Mouse (Mus musculus) natural killer cell, adult 2 months (primary cell): ENCODE results near the gene Ptn.

Experiments
- DNase-seq, 2 experiments: peaks; one replicate each; pipeline ENCODE4 v3.0.0; 2022; ENCODE audit warnings: low spot score in 2 of 2

Gene Ptn

DNA sequence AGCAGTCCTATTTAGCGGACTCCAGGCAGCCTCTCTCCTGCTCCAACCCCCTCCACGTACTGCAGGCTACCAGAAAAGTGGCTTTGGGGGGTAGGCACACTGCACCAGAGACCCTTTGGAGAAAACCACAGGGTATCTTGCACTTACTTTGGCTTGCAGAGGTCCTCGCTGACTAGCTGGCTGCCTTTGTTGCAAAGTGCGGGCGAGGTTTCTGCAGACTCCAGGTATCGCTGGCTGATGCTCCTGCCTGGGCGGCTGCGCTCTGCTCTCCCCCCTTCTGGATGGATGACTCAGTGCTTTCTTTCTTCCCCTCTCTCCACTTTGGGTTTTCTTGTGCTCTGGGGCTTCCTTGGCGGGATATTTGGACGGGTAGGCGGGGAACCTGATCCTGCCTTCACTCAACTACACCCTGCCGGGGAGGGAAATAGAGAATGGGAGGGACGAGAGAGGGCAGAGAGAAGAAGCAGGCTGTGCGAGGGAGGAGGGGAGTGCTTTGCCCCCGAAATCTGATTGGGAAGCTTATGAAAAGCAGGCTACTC lies at the start of gene Ptn:
Gene Ptn, minus strand, starts transcription at position 474 of the 539 bp plus-strand sequence.
- no peak for DNase-seq

DNA sequence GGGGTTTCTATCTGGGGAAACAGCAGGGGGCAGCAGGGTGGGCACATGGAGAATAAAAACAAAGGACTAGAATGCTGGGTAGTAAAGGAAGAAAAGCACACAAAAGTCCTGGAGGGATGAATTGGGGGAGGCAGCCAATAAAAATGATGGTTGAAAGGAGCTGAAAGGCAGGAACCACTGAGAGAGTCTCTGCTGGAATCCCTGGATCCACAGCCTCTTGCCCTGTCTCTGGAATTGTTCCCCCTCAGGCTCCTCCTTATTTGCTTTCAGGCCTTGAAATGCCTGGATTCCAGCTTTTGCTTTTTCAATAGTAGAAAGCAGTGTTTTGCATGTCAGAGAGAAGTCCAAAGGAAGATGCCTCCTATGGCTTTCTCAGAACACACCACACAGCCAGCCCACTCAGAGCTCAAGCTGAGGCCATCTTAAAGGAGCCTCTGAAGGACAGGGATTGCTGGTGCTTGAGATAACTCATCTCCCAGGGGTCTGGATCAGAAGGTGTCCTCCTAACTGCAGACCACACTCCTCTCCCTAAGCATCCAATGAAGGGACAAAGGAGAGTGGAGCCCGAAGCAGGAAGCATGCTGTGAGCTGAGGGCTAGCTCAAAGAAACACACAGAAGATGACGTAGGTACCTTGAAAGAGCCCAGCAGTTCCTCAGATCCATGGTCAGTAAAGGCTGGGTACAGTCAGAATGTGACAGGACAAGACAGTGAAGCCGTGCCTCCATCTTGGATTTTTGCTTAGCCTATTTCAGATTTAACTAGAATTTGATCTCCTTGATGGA lies 48.4 kb upstream of the Ptn start:
- DNase-seq, result no peak

DNA sequence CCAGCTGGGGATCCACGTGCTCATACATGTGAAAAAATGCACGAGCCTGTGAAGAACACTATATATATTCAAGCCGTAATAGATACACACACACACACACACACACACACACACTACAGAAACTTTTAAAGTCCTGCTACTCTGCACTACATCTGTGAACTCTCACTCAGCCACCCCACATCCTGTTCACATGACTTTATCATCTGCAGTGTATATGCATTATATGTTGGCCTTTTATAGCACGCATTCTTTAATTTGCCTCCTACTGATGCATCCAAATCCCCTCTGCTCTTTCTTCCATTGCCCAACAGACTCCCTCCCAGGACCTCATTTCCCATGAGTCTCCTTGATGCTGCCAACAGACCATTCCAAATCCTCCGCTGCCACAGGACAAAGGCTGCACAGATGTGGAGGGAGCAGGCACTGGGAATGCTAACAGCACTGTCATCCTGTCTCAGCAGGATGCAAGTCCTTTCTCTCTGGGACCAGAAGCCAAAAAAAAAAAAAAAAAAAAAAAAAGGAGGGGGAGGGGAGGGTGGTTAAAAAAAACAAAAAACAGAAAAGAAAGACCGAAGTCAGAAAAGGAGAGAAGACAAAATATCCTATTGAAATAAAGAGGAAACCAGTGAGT lies 47.7 kb upstream of the Ptn start:
- DNase-seq, result no peak

DNA sequence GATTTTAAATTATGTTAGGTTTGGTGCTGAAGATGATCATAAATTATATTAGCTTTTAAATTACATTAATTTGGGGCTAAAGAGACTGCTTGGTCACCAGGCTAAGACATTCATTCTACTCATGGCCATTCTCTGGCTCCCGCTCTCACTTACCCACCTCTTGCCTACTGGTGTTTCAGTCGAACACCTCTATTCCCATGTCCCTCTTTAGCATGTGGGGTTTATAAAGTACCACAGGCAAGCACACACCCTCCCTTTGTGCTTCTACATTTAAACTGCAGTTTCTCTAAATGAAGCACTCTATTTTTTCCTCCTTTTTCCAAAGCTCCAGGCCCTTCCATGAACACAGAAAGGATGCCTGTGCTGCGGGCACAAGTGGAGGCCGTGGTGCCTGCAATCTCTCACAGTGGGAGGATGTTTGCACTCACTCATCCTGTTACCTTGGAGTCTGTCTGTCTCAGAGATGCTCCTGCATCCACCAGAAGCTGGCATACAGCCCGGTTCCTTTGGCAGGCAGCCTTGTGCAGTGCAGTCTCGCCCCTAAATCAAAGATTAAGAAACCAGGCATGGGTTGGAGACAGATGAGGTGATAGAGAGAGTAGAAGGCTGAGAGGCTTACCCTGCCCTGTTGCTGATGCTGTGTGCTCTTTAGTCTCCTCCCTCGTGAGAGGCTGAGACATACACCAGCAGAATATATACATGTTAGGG lies 40.6 kb upstream of the Ptn start:
- no peak for DNase-seq

DNA sequence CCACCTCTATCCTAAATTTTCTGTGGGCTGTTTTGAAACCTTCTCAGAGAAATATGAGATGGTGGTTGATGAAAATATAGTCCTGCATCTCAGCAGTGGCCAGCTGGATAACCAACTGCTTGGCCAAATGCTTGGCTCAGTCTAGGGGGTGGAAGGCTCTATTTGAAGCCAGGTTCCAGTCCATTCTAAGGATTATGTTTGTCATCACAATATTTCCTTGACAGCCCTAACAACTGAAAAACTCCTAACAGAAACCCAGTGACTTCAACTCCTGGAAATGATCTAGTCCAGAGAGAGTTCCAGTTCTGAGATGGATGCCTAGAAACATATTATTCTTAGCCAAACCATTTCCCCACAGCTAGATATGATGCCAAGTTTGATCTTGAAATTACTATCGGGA lies 35.3 kb upstream of the Ptn start:
- no peak for DNase-seq

DNA sequence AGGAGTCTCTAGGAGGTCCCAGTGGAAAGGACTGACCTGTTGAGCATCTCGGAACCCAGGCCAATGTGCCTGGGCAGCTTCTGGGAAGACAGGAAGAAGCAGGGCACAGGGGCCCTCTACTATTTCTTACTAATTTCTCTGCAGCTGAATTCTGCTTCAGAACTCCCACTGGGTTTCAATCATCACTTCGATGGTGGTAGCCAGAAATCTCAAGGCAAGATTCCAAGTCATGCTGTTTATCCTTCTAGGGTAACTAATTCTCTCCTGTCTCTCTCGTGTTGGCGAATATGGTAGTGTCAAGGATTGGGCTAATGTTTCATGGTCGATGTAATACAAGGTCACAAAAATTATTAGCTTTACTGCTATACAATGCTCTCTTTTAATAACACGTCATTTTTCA lies 34.2 kb upstream of the Ptn start:
- DNase-seq, result no peak

DNA sequence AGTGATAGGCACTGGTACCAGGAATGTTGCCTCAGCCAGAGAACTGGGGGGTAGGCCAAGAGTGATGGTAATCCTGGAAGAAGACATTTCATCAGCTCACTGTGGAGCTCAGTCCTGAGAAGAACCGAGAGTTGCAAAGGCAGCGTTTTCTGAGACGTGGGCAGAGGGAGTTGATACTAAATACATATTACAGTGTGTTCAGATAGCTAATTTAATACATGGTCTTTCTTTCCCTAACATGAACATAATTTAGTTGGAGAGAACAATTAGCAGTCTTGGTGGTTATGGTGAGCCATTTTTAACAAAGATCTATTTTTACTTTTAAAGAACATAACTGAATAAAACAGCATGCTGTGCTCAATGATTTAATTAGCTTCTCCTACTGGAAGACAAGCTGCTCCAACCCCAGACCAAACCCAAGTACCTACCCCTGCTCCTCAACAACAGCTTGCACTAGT lies 33.0 kb upstream of the Ptn start:
- DNase-seq, result no peak

DNA sequence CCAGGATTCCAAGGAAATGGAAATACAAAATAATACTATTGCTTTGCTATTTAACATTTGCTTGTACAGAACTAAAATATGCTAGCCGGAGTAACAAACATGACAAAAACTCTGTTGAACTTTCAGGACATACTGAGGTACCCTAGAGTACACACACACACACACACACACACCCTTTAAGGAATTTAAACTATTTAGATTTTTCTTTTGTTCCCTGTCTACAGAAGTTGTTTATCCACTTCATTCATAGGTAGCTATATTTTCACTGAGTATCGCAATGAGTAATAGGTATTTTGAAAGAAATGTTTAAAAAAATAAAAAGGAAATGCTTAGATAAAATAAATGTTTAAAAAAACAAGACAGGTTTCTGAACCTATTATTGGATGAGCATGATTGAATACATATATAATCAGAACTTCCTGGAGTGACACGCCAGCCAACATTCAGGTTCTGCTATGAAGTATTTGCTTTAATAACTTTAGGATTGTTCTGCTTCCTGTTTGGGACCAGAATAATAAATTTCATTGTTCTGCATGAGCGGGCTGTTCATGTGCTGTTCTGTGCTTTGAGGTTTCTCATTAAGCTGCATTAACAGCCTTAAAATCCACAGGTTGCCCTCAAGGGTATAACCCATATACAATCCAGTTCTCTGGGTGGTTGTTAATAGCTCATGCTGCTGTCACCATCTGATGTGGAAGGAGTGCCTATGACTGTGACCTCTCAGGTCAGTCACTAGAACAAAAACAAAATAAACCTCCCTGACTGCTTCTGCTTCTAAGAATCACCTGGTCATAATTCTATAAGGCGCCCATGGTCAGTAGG lies 32.3 kb upstream of the Ptn start:
- no peak for DNase-seq

DNA sequence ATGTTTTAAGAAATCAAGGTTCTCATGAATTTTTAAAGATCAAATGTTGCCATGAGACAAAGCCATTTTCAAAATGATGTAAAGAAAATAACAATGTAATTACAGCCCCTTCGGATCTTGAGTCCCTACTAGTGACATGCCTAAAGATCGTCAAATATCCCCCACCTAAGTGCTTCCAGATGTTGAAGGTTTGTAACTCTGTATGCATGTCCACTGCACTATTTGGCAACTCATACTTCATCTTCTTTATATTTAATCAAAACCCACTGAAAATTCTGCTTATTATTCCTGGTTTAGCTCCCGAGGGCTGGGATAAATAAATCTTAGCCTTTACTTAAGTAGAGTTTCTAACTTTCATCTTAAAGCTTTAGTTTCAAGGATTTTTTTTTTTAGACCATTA lies 31.7 kb upstream of the Ptn start:
- DNase-seq, result no peak

DNA sequence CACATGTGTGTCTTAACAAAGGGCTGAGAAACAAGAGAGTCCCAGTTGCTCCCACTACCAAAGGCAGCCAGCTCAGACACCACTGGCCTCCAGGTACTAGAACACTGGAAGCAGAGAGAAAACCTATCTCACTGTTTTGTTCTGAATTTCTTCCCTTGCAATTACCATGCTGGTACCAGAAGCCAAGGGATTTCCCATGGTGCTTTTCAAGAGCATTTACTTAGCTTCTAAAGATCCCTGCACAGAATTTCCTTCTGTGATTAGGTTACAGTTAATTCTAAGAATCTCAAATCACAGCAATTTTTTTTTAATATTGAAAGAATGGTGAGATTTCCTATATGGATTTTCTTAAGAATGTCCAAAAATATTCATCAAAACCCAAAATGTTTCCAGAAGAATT lies 31.2 kb upstream of the Ptn start:
- DNase-seq, result no peak

DNA sequence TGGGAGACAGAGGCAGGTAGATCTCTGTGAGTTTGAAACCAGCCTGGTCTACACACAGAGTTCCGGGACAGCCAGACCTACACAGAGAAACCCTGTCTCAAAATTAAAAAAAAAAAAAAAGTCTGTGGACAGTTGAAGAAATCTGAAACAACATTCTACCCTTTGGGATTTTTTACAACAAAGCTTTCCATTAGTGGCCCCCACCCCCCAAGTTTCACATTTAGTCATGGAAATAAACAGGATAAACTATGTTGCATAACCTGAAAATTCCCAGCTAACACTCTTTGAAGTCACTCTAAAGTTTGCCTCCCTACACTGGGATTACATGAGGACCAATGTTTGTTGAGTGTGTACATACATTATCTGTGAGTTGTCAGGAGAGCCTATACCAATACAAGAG lies 28.7 kb upstream of the Ptn start:
- no peak for DNase-seq

DNA sequence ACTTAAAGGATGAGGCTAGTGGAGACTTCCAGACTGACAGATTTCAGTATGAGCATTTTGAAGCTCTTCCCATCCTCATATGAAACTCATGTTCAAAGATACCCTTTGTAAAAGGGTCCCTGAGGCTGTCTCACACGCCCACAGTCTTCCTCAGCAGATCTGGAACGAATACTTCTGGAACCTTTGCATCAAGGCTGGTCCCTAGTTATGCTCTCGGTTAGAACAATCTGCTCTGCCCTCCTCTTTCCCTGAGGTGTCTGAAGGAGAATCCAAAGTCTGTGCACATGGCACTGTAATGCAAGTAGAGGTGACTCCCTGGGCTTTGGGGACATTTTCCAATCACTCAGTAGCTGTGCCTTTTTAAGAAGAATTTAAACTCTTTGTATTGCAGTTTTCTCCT lies 25.3 kb upstream of the Ptn start:
- no peak for DNase-seq

DNA sequence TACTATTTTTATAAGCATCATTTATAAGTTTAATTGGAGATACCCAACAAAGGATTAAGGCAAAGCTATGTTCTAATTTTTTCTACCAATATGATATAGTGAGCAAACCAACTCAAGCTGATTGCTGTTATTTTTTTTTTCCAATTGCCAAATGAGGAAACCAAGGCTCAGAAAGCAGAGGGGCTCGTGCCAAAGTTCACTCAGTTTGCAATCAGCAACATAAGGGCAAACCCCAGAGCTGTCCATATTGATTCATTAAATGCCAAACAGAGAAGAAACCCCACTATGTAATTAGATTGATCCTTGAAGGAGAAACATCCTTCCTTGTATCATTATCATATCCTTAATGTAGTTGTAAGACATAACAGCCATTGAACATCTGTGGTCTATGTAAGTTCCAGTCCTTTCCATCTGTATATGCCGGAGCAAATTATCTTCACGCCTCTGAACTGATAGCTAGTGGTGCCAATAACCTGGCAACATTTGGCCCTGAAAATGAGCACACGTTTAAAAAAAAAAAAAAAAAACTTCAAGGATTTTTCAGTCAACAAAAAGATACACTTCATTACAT lies 24.8 kb upstream of the Ptn start:
- DNase-seq, result no peak

DNA sequence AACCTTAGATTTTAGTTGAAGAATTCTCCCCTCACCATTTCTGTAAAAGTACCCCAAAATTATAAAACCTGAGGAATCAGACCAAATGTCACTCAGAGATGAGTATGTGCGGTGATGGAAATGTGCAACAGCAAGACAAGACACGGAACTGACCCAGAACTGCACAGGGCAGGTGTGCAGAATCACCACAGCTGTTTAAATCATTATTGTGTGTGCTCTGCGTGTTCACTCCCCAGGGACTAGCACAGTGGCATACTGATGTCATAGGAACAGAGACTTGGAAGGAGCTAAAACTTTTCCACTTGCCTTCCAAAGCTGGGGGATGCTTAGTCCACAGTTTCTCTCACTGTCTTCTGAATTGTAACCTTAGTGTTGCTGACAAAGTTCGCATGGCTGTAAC lies 22.7 kb upstream of the Ptn start:
- DNase-seq, result no peak

DNA sequence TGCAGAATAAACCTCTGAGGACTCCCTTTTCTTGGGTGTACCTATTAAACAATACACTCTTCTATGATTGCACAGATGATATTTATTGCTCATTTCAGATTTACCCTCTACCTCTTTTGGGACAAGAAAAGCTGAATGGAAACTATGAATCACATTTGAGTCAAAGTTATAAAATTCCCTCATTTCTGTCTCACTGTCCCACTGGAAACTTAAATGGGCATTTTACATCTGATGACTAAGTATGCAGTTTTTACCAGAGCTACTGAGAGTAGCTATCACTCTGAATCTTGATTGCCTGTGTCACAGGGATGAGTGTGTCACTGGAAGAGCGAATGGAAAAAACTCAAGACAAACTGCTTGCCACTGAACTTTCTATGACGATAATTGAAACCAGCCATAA lies 22.2 kb upstream of the Ptn start:
- no peak for DNase-seq

DNA sequence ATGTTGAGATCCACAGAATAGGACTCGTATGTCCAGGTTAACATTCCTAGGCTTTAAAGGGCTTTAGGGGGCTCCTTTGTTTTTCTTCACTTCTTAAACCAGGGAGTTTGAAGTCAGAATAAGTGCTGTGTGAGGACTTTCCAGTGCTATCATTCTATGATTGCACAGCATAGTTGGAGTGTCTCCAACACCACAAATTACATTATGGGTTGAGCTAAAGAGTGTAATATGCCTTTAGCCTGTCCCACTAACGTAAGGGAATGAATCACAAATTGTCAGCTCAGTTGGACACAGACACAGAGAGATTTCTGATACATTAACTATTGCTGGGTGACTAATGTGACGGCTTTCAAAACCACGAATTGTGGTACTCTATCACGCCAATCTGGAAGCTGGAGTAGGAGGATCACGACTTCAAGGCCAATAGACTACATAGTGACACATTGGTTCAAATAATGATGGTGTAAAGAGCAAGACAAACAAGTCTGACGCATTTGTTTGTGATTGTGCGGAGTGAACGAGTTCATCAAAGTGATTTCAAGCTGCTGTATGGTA lies 20.4 kb upstream of the Ptn start:
- no peak for DNase-seq

DNA sequence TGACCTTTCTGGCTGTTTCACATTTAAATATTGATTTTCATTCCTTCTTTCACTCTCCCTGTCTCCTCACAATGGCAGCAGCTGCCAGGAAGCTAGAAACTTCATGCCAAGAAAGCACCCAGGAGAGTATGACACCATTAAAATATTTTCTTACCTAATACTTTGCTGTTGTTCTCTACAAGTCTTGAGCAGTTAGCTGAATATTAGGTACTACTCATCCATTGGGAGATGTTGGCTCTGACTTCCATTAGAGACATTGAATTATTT lies 9.7 kb upstream of the Ptn start:
- DNase-seq, result no peak

DNA sequence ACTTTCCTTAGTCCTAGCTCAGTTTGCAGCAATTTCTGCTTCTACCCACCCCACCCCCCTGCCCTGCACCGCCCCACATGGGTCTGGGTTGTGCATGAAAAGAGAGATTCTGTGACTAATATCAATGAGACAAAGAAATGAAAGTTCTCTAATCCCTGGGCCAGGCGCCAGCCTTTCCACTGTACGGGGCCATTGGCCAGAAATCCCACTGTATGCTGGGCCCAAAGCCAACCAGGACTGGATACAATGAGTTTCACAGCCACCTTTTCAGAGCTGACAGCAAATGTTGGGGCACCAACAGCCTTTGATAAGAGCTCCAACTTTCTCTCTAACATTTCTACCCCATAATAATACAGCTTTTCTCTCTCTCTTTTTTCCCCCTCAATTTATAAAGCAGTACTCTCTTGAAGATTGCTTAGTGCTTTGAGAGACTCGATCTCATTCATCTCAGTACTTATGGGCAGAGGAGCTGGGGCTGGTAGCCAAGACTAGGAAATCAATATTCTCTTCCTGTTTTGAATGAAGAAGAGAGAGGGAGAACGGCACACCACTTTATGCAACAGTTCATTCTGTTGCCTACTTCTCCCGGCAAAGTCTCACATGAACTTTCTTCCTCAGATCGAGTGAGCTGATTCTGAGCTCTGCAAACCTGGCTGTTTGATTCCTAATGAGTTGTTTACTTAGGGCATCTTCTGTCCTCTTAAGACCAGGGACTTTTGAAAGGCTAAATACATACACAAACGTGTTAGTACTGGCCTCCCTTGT lies 9.2 kb upstream of the Ptn start:
- DNase-seq, result no peak

DNA sequence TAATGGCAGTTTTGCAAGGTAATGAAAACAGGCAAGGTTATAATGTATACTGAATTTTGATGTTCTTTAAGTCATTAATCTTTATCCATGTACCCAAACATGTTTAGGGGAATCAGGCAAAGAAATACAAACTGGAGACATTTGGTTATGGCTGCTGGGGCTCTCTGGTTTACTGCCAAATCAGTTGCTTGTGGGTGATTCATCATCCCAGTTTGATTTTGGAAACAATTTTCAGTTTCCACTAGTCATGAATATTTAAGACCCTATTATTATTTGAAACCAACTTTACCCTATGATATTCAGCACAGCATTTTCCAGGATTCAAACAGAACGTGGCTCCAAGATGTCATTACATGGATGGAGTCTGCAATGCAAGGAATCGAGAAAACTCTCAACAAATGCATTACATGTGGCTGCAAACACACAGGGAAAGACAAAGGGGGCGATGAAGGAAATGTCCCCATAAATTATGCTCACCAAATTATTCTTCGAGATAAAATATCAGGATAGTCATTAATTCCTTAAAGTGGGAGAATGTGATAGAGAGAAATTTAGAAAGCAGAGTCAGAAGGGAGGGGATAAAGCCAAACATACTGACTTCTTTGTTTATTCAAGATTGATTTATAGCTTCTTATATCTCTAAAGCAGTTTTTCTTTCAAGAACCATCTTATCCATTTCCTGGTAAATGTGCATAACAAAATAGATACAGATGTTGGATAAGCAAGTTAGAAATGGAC lies 8.4 kb upstream of the Ptn start:
- no peak for DNase-seq

DNA sequence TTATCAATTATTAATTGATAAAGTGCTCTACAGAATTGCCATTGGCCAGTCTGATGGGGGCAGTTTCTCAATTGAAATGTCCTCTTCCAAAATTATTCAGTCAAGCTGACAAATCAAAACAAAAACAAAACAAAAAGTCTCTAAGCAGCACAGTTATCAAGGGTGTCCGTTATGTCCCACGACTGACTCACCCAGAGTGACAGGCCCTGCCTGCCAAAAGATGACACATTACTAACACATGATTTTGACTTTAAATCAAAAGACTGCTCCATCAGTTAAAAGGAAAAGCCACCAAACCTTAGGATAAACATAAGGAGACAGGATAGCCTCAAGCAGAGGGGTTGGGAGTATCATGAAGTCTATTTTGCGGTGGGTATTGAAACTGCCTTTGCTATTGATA lies 6.6 kb upstream of the Ptn start:
- no peak for DNase-seq
